Mouse (Mus musculus) embryonic facial prominence, embryonic 10.5 days (tissue): ENCODE data around the gene Uts2b. TPM values are rescaled to one million over a fixed set of nuclear protein-coding genes. Genes with fewer than 3 reads are reported as not detected.

Experiments used
- DNase-seq: peaks from one replicate; pipeline ENCODE4 v3.0.0-alpha.2; 2017; ENCODE audit warnings: low spot score
- H3K27ac ChIP-seq: fragments of 300-500 bp; sonication (generic); replicated peaks from 2 replicates; pipeline ENCODE4 v1.5.1; 2016; ENCODE audit warnings: mild to moderate bottlenecking
- H3K27me3 ChIP-seq: fragments of 300-500 bp; sonication (generic); replicated peaks from 2 replicates; pipeline ENCODE4 v1.6.1; 2016; ENCODE audit warnings: low read depth, mild to moderate bottlenecking; ENCODE audit not compliant: poor library complexity, severe bottlenecking
- H3K36me3 ChIP-seq: fragments of 300-500 bp; sonication (generic); replicated peaks from 2 replicates; pipeline ENCODE4 v1.6.1; 2016; ENCODE audit warnings: mild to moderate bottlenecking, moderate library complexity
- H3K4me1 ChIP-seq: fragments of 300-500 bp; sonication (generic); 2 replicates; pipeline ENCODE4 v1.6.1; 2016
- H3K4me3 ChIP-seq: fragments of 300-500 bp; sonication (generic); 2 replicates; pipeline ENCODE4 v1.5.1; 2016; ENCODE audit warnings: mild to moderate bottlenecking, moderate library complexity
- H3K9me3 ChIP-seq: fragments of 300-500 bp; sonication (generic); 2 replicates; pipeline ENCODE4 v1.6.1; 2016; ENCODE audit warnings: mild to moderate bottlenecking
- WGBS: fragments of 180-500 bp; shearing (Covaris S2); methylation state at CpG from one replicate; pipeline ENCODE4 v1.1.7; 2016; 5-methylcytosine and 5-hydroxymethylcytosine counted together
- polyA plus RNA-seq: library from polyadenylated mRNA; unstranded; fragments of >200 nt; fragmentation: Nextera tagmentation; extraction: Ambion mirVana; gene quantifications from 2 replicates; pipeline ENCODE4 v1.2.1, GENCODE M21; 2016

Uts2b gene
- polyA plus RNA-seq: 0.19 TPM in 1 of 2 replicates, not detected in the other

DNA sequence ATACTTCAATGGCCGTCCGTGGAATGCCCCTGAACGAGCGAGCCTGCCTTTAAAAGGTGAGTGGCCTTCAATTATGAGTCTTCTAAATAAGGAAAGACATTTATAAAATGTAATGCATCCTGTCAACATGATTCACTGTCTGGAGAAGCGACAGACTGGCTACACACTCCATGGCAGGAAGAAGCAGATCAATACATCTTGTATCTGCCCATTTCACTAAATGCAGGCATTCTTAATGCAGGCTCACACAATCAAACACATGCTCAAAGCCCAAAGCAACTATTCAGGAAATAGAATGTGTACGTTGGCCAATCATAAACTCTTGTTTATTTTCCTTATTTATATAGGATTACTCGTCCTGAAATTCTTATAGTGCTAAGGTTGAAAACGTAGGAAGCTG lies at the start of gene Uts2b:
TSS of gene Uts2b (minus strand) at position 49 of the 400 bp plus-strand sequence.
- no peak for DNase-seq
- Histone ChIP-seq H3K4me3 (no peak within 1 kb of the TSS), H3K27me3 (no peaks in the 10 kb centered on the region), H3K4me1 (no peaks in the 10 kb centered on the region), H3K27ac (no peak within 1 kb of the TSS), H3K36me3 (no peaks in the 10 kb centered on the region), H3K9me3 (no peaks in the 10 kb centered on the region)
- WGBS: 79% methylated on average over 8 of the region's 8 CpGs

DNA sequence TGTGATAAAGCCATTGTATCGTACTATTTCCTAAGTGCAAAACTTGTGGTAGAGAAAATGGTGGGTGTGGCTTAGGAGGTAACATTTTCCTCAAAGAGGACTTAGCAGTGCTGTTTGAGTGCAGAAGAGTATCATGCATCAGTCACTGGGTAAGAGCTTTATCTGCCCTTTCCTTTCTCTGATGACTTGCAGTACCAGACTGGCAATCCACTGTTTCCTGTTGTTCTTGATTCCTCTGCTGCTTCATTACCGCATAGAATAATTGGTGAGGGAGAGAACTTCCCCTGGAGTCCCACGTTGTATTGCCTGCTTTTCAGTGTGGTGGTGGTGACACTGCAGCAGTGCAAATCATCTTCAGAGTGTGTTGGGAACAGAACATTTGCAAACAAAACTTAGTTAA lies 47.6 kb upstream of the Uts2b start:
- no peak for DNase-seq

DNA sequence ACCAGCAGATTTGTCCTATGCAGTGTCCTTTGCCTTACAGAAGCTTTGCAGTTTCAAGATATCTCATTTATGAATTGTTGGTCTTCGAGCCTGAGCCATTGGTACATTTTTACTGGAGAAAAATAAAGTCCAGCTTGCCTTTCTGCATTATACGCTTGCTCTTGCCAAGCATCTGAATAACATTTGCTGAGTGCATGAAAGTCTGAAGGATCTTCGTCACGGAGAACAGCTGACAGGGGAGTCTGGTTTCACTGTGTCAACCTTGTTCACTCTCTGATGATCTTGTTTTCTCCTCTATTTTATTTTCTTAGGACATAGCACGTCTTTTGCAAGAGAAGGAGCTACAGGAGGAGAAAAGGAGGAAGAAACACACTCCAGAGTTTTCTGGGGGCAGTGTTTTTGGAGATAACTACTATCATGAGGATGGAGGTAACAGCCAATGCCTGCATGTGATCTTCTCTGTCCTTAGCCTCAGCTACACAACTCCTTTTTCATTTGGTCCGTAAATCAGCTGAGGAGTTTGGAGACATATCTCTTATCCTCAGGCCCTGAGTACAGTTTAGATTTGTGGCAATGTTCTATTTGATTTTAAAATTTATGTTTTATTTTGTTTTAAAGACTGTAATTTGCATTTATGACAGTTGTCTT lies 47.0 kb upstream of the Uts2b start:
- no peaks in the 10 kb centered on the region for H3K9me3 ChIP-seq
- H3K27ac ChIP-seq: no peak overlapping the region
- whole genome bisulfite sequencing: 90% methylated on average over 6 of the region's 6 CpGs
- no peaks in the 10 kb centered on the region for H3K4me1 ChIP-seq
- H3K4me3 ChIP-seq: no peak overlapping the region
- peaks cover 93% of the 10 kb centered on the region for H3K36me3 ChIP-seq
- H3K27me3 ChIP-seq: no peaks in the 10 kb centered on the region
- no peak for DNase-seq

More for the DNA sequence above, 47.6 kb upstream of the Uts2b start:
- H3K27ac ChIP-seq: no peak overlapping the region
- H3K4me1 ChIP-seq: no peaks in the 10 kb centered on the region
- 91% methylated on average over 3 of the region's 3 CpGs for WGBS
- H3K36me3 ChIP-seq: peaks cover 94% of the 10 kb centered on the region
- H3K27me3 ChIP-seq: no peaks in the 10 kb centered on the region
- no peak overlapping the region for H3K4me3 ChIP-seq
- H3K9me3 ChIP-seq: no peaks in the 10 kb centered on the region; the same call in 1 of the 2 replicates

DNA sequence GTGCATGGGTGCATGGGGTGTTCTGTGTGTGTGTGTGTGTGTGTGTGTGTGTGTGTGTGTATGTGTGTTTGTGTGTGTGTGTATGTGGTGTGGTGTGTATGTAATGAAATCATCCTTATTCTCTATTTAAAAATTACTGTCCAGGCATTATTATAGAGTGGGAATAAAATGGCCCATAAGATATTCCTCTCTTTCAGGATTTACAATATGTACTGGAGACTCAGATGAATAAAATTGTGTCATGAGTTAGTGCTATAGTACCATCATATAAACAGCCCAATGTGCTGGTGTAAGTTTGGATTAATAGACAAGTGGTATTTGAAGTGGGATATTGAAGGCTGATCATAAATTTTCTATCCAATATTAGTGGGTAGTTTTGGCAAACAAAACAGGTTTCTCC lies 34.1 kb upstream of the Uts2b start:
- Histone ChIP-seq H3K27ac (no peak overlapping the region), H3K36me3 (peaks cover 33% of the 10 kb centered on the region), H3K9me3 (no peaks in the 10 kb centered on the region), H3K27me3 (no peaks in the 10 kb centered on the region), H3K4me3 (no peak overlapping the region), H3K4me1 (no peaks in the 10 kb centered on the region)
- DNase-seq: no peak

DNA sequence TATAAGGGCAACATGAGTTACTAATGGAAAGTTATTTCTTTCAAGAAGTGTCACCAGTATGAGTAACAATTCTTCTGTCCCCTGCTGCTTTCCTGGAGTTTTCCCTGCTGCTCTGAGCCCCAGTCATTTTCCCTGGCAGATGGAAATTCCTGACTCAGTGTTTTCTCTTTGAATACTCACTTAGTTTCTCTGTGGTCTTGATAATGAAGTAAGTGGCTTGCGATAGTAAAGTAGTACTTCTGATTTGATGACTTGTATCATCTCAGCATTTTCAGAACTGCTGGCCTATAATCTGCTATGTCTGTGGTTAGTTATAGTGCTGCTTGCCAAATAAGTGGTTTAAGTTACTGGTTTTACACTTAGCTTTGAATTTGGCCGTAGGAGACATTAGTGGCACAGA lies 31.5 kb upstream of the Uts2b start:
- no peak for DNase-seq
- peaks cover 15% of the 10 kb centered on the region for H3K36me3 ChIP-seq
- H3K27me3 ChIP-seq: no peaks in the 10 kb centered on the region
- H3K4me3 ChIP-seq: no peak overlapping the region
- no peaks in the 10 kb centered on the region for H3K9me3 ChIP-seq
- 94% methylated on average over 2 of the region's 2 CpGs for WGBS
- H3K4me1 ChIP-seq: no peaks in the 10 kb centered on the region
- no peak overlapping the region for H3K27ac ChIP-seq

DNA sequence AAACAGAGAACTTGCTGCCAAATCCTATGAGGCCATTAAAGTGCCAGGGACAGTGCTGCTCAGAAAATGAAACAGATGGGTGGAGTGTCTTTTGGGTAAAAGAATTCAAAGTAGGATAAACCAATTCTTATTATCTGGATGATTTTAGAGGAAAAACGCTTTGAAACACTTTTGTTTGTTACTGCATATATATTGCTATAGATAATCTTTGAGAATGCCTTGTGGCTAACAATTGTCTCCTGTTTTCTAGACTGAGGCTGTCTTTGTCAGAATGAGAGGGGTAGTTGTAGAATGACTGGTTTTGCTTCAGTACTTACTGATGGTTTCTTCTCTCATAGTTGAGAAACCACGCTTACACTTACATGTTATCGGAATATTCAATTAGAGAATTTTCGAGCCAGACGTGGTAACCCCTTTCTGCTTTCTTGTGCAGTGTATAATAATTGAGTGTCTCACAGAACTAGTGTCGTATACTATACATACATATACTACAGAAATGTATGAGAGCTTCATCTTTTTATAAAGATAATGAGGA lies 29.7 kb upstream of the Uts2b start:
- Histone ChIP-seq H3K36me3 (peaks cover 3% of the 10 kb centered on the region; the same call in 1 of the 2 replicates), H3K9me3 (no peaks in the 10 kb centered on the region), H3K27ac (no peak overlapping the region), H3K27me3 (no peaks in the 10 kb centered on the region), H3K4me3 (no peak overlapping the region), H3K4me1 (no peaks in the 10 kb centered on the region)
- no peak for DNase-seq
- 89% methylated on average over 6 of the region's 6 CpGs for WGBS

DNA sequence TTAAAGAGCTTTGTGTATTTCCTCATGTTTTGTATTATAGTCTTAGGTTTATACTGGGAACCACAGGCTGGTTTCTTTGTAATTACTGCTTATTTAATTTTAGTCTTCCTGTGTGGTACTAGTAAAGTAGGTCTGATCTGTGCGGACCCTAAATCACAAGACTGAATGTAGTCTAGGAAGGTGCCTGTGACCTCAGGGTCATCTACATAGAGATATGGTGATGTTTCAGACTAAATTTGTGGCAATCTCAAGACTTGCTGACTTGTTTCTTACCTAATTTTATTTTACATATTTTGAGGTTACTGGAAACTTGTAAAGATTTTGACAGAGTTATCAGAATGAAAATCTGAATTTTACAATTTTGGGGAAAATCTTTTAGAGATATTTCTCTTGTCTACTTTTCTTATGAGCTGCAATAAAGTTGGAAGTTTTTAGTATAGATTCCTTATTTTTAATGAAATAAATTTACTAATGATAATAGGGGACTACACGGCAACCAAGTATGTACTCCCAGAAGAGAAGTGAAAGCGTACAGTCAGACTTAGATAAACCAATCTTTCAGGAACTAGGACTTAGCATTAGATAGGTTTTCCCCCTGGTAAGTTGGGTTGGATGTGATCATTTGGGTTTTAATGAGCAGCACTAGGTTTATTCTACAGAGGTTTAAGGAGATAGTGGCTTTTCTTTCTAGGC lies 29.1 kb upstream of the Uts2b start:
- H3K36me3 ChIP-seq: peaks cover 3% of the 10 kb centered on the region; the same call in 1 of the 2 replicates
- H3K9me3 ChIP-seq: no peaks in the 10 kb centered on the region
- no peaks in the 10 kb centered on the region for H3K4me1 ChIP-seq
- H3K4me3 ChIP-seq: no peak overlapping the region
- DNase-seq: no peak
- H3K27ac ChIP-seq: no peak overlapping the region
- no peaks in the 10 kb centered on the region for H3K27me3 ChIP-seq
- WGBS: 91% methylated on average over 3 of the region's 3 CpGs

DNA sequence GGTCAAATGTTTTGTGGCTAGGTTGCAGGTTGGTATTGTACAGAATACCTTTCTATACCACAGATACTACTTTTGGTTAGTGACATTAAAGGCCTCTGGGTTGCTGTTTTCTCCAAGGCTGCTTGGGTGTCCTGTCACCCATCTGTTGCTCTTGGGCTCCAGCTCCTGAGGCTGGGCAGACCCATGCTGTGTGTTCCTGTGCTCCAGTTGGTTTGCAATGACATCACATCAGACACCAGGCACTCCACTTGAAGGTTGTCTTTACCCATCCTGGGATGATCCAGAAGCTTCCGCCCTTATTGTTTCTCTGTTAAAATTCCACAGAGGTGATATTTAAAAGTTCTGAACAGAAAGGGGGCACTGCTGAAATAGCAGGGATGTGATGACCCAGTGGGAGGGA lies 26.9 kb upstream of the Uts2b start:
- no peak for DNase-seq

DNA sequence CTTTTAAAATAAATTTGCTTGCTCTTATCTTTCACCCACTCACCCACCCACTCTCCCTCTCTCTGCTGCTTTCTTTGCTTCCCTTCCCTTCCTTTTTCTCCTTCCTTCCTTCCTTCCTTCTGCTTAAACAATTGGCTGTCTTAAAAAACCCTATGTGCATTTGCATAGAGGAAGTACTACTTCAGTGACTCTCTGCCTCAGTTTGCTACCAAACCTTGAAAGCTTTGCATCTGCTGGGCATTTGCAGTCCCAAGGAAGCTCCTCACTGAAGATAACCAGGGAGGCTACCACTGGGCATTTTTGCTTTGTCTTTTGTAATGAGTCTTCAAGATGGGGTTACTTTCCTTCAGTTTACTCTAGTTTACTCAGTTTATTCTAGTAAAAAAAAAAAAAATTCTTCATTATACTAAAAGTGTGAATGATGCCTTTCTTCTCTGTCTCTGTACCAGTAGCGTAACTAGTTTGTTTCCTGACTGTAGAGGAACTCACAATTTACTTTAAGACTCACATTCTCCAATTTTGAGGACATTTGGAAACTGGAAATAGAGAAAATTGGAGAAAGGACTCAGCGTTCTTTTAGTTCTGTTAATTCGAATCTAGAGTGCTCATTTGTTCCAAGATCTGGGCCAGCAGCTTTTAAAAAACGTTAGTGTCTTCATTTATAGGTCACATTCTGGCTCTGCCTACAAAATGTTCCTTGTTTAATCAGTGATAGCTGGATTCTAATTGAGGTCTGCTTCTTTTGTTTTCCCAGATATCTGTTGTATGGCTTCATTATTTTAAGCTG lies 25.4 kb upstream of the Uts2b start:
- Histone ChIP-seq H3K9me3 (no peaks in the 10 kb centered on the region), H3K27me3 (no peaks in the 10 kb centered on the region), H3K36me3 (peaks cover 3% of the 10 kb centered on the region; the same call in 1 of the 2 replicates), H3K4me3 (no peak overlapping the region), H3K4me1 (peaks cover 10% of the 10 kb centered on the region), H3K27ac (no peak overlapping the region)
- no peak for DNase-seq
- 87% methylated on average over 4 of the region's 4 CpGs for WGBS

More for the DNA sequence above, 26.9 kb upstream of the Uts2b start:
- Histone ChIP-seq H3K27me3 (no peaks in the 10 kb centered on the region), H3K9me3 (no peaks in the 10 kb centered on the region), H3K36me3 (peaks cover 3% of the 10 kb centered on the region; the same call in 1 of the 2 replicates), H3K4me1 (no peaks in the 10 kb centered on the region), H3K4me3 (no peak overlapping the region), H3K27ac (no peak overlapping the region)
- WGBS: 98% methylated on average over 1 of the region's 1 CpGs

DNA sequence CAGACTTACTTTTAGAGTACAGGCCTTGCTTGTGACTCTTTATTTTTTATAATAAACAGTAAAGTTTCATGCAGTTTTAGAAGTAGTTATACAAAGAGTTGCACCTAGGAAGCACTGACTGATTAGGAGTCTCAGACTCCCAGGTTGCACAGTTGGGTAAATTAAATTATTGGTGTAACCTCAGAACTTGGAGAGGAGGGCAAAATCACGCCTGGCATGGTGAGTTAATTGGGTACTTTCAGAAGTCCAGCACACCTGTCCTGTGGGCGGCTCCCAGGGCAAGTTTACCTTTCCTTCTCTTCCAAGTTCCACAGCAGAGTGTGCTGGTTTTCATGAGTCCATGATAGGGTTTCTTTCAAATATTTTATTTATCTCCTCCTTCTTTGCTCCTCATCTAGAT lies 21.8 kb upstream of the Uts2b start:
- Histone ChIP-seq H3K27me3 (no peaks in the 10 kb centered on the region), H3K27ac (no peak overlapping the region), H3K36me3 (0 out of 2 replicates have a peak, but pooled peaks cover under 1% of the 10 kb centered on the region), H3K9me3 (no peaks in the 10 kb centered on the region), H3K4me1 (peaks cover 24% of the 10 kb centered on the region), H3K4me3 (no peak overlapping the region)
- no peak for DNase-seq
- WGBS: 73% methylated on average over 2 of the region's 2 CpGs

DNA sequence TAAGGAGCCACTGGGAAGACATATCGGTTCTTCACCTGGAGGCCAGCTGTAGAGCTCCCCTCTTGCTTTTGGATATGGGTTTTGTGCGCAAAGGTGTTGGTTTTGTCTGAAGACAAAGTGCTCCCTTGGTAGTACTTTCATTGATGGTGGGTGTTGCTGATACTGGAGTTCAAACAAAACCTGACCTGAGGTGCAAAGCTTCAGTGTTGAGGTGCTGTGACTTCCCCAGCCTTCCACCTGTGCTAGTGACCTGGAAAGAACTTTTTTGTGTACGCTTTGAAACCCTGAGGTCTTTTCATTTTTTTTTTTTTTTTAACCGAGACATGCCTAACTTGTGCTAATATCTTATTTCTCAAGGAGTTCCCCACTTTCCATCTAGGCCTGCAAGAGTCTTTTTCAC lies 20.3 kb upstream of the Uts2b start:
- Histone ChIP-seq H3K4me1 (peaks cover 24% of the 10 kb centered on the region), H3K9me3 (no peaks in the 10 kb centered on the region), H3K4me3 (peak overlapping the region; percentile 88), H3K27ac (no peak overlapping the region), H3K27me3 (no peaks in the 10 kb centered on the region), H3K36me3 (no peaks in the 10 kb centered on the region)
- DNase-seq: no peak
- 85% methylated on average over 4 of the region's 4 CpGs for WGBS

DNA sequence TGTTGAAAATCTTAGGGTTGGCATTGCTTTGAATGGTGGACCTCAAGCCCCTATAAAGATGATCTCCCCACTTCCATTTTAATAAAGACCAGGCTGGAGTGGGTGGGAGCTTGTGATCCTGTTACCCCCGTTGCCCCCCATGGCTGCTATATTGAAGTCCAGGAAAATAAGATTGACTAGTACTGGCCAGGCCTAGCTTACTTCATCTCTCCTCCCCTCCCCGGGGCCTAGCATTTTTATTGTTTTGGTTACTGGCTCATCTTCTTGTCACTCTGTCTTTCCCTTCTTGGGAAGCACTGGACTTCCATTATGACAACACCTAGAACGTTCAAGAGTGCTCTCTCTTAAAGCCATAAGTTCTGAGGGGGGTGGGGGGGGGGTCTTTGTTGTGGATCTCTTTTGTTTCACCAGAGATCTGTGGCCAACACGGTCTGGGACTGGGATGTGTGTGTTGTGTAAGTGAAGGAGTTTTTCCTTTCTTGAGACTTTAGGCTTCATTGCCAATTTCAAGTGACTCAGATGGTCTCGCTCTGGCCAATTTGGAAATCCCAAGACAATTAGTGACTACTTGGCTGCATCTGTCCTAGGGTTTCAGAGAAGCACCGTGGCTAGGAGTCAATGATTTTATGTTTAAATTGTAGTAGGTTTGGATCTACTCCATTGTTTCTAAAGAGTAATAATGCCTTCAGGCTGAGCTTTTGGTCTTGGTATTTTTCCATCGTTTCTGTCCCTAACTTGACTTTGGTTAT lies 19.7 kb upstream of the Uts2b start:
- peak overlapping the region; percentile 88 for H3K4me3 ChIP-seq
- H3K27ac ChIP-seq: peak overlapping the region; percentile 96
- DNase-seq: peak; percentile 35
- WGBS: 29% methylated on average over 7 of the region's 7 CpGs
- peaks cover 24% of the 10 kb centered on the region for H3K4me1 ChIP-seq
- H3K27me3 ChIP-seq: no peaks in the 10 kb centered on the region
- H3K36me3 ChIP-seq: no peaks in the 10 kb centered on the region
- H3K9me3 ChIP-seq: no peaks in the 10 kb centered on the region
